Mouse (Mus musculus) kidney, embryonic 14.5 days (tissue): ENCODE results near the gene Slc7a10. TPM values are rescaled to one million over a fixed set of nuclear protein-coding genes. Genes with fewer than 3 reads are reported as not detected.
A peak's percentile ranks its signal among the peaks of the same experiment; 100 is the strongest.

ENCODE experiments used
- ATAC-seq: fragments of 200-750 bp; cut with Nextera tagmentation; 2 replicates; pipeline ENCODE4 v1.8.0; 2017; ENCODE audit warnings: moderate number of reproducible peaks, mild to moderate bottlenecking, moderate TSS enrichment, moderate library complexity; ENCODE audit not compliant: low FRiP score, low TSS enrichment
- H3K27ac ChIP-seq: fragments of 300-500 bp; sonication (generic); 2 replicates; pipeline ENCODE4 v1.5.1; 2014; ENCODE audit warnings: low read depth, mild to moderate bottlenecking, low read length, moderate library complexity, mixed read lengths
- H3K27me3 ChIP-seq: fragments of 300-500 bp; sonication (generic); 2 replicates; pipeline ENCODE4 v1.6.1; 2014; ENCODE audit warnings: mild to moderate bottlenecking, low read length; ENCODE audit not compliant: control insufficient read depth, insufficient read depth
- H3K36me3 ChIP-seq: fragments of 300-500 bp; sonication (generic); 2 replicates; pipeline ENCODE4 v1.6.1; 2014; ENCODE audit warnings: low read length, mixed read lengths; ENCODE audit not compliant: control insufficient read depth, insufficient read depth
- H3K4me1 ChIP-seq: fragments of 300-500 bp; sonication (generic); 2 replicates; pipeline ENCODE4 v1.6.1; 2014; ENCODE audit warnings: low read length, mixed read lengths; ENCODE audit not compliant: control insufficient read depth, insufficient read depth
- H3K4me2 ChIP-seq: fragments of 300-500 bp; sonication (generic); replicated peaks from 2 replicates; pipeline ENCODE4 v1.6.1; 2014; ENCODE audit warnings: low read depth, mild to moderate bottlenecking, low read length
- H3K4me3 ChIP-seq: fragments of 300-500 bp; sonication (generic); 2 replicates; pipeline ENCODE4 v1.5.1; 2014; ENCODE audit warnings: mild to moderate bottlenecking, low read length
- H3K9ac ChIP-seq: fragments of 300-500 bp; sonication (generic); 2 replicates; pipeline ENCODE4 v1.6.1; 2014; ENCODE audit warnings: low read depth, mild to moderate bottlenecking, low read length, moderate library complexity
- H3K9me3 ChIP-seq: fragments of 300-500 bp; sonication (generic); 2 replicates; pipeline ENCODE4 v1.6.1; 2016; ENCODE audit warnings: low read length; ENCODE audit not compliant: control insufficient read depth
- WGBS: fragments of 180-500 bp; shearing (Covaris S2); extraction: QIAGEN DNeasy Blood & Tissue Kit; methylation state at CpG from one replicate; pipeline ENCODE4 v1.1.7; 2014; 5-methylcytosine and 5-hydroxymethylcytosine counted together
- polyA plus RNA-seq: library from polyadenylated mRNA; unstranded; fragments of >200 nt; fragmentation: Nextera tagmentation; extraction: Ambion mirVana; gene quantifications from 2 replicates; pipeline ENCODE4 v1.2.1, GENCODE M21; 2014

Slc7a10 gene
- polyA plus RNA-seq, 1 experiment from 2014 or later, result 0.70 TPM

DNA sequence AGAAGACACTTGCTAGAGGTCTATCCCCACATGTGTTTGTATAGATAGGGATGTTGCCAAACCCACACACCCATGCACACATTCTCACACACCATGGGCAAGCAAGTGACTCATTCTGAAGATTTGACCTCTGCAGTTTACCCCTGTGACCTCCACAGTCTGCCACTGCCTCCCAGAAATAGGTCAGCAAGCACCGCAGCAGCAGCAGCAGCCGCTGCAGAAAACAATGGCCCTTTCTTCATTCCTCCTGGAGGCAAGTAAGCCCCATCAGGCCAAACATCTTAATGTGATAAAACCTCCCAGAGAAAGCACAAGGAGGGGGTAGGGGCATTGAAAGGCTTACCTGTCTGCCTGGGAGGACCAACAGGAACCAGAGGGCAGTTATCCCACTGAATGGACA lies 5.1 kb downstream of the Slc7a10 start:
- H3K36me3 ChIP-seq, result no peaks in the 10 kb centered on the region
- H3K27me3 ChIP-seq, result peaks cover 24% of the 10 kb centered on the region
- H3K27ac ChIP-seq, result no peak overlapping the region
- no peak overlapping the region for H3K4me3 ChIP-seq
- WGBS, result 33% methylated on average over 2 of the region's 2 CpGs
- H3K4me2 ChIP-seq, result no peak overlapping the region
- no peaks in the 10 kb centered on the region for H3K9me3 ChIP-seq
- ATAC-seq, result no peak
- no peak overlapping the region for H3K9ac ChIP-seq
- H3K4me1 ChIP-seq, result no peaks in the 10 kb centered on the region

DNA sequence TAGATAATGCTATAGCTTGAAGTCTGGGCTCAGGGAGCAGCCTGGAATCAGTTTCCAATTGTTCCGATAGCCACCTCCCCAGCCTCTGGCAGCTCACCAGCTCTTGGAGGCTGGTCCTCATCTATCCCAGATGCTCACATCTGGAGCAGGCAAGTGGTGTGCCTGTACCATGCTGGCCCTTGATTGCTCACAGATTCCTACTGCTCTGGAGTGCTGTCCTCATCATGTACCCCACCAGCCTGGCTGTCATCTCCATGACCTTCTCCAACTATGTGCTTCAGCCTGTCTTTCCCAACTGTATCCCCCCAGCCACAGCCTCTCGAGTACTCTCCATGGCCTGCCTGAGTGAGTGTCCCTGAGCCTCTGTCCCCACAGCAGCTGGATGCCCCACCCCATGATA lies 10.8 kb downstream of the Slc7a10 start:
- Histone ChIP-seq H3K4me1 (no peaks in the 10 kb centered on the region), H3K4me3 (no peak overlapping the region), H3K27ac (no peak overlapping the region), H3K9ac (no peak overlapping the region), H3K36me3 (peaks cover 12% of the 10 kb centered on the region; the same call in 1 of the 2 replicates), H3K27me3 (no peaks in the 10 kb centered on the region), H3K4me2 (no peak overlapping the region), H3K9me3 (no peaks in the 10 kb centered on the region)
- WGBS, result 76% methylated on average over 2 of the region's 2 CpGs
- ATAC-seq, result no peak

DNA sequence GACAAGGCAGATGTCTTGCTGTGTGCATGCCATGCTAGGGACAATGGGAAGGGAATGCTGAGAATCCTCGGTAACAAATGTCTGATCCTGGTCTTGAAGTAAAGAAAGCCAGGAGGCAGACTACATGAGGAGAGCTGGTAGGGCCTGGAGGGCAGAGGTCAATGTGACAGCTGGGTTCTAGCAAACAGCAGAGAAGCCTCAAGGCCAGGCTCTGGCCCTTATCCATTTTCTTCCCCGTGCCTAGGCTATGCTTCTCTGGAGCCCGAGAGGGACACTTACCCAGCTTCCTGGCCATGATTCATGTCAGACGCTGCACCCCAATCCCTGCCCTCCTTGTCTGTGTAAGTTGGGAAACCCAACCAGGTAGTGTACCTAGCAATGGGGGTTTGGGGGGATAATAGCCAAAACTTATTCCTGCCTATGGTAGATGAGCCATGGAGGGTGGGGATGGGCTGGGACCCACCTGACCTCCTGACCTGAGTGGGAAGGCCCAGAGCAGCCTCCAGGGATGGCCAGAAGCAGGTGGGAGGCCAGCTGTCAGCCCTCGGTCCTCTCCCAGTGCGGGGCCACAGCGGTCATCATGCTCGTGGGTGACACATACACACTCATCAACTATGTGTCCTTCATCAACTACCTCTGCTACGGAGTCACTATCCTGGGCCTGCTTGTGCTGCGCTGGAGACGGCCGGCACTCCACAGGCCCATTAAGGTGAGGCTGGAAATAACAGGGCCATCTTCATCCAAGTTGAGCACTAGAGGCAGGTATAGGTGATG lies 13.0 kb downstream of the Slc7a10 start:
- Histone ChIP-seq H3K4me3 (no peak overlapping the region), H3K27me3 (no peaks in the 10 kb centered on the region), H3K36me3 (peaks cover 31% of the 10 kb centered on the region), H3K4me1 (no peaks in the 10 kb centered on the region), H3K4me2 (no peak overlapping the region), H3K27ac (no peak overlapping the region), H3K9me3 (no peaks in the 10 kb centered on the region), H3K9ac (no peak overlapping the region)
- no peak for ATAC-seq
- 88% methylated on average over 12 of the region's 12 CpGs for WGBS

DNA sequence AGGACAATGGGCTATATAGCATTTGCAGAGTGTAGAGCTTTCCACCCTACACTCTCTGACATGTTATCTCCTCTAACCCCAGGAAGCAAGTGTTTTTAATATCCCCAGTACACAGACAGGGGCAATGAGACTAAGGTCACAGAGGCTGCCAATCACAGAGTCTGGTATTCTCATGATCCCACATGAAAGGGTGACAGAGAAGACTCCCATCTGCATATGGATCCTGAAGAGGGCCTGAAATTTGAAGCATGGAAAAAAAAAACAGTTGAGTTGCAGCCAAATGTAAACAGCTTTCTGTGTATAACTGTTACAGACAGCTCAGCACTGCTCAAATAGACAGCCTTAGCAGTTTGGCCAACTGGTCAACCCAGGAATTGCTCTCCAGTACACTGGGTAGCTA lies 13.6 kb downstream of the Slc7a10 start:
- no peaks in the 10 kb centered on the region for H3K9me3 ChIP-seq
- H3K4me3 ChIP-seq, result no peak overlapping the region
- no peak for ATAC-seq
- H3K27me3 ChIP-seq, result no peaks in the 10 kb centered on the region
- H3K36me3 ChIP-seq, result peaks cover 35% of the 10 kb centered on the region
- no peak overlapping the region for H3K4me2 ChIP-seq
- no peaks in the 10 kb centered on the region for H3K4me1 ChIP-seq
- no peak overlapping the region for H3K9ac ChIP-seq
- no peak overlapping the region for H3K27ac ChIP-seq

GRCm38 (mm10) chr7:35211791-35212190 lies 25.6 kb downstream of the Slc7a10 start:
- Histone ChIP-seq H3K27ac (no peak overlapping the region), H3K4me3 (no peak overlapping the region), H3K27me3 (no peaks in the 10 kb centered on the region; the same call in 1 of the 2 replicates), H3K9me3 (no peaks in the 10 kb centered on the region), H3K36me3 (peaks cover 9% of the 10 kb centered on the region), H3K4me2 (no peak overlapping the region), H3K4me1 (peaks cover 13% of the 10 kb centered on the region; the same call in 1 of the 2 replicates), H3K9ac (no peak overlapping the region)
- whole genome bisulfite sequencing, result 93% methylated on average over 4 of the region's 4 CpGs
- no peak for ATAC-seq

GRCm38 (mm10) chr7:35214442-35215222 lies 28.4 kb downstream of the Slc7a10 start:
- Histone ChIP-seq H3K27me3 (no peaks in the 10 kb centered on the region; the same call in 1 of the 2 replicates), H3K27ac (no peak overlapping the region; the same call in 1 of the 2 replicates), H3K9me3 (no peaks in the 10 kb centered on the region), H3K4me2 (peak overlapping the region; percentile 92), H3K9ac (peak overlapping the region; percentile 87), H3K36me3 (peaks cover 9% of the 10 kb centered on the region), H3K4me3 (peak overlapping the region; percentile 65), H3K4me1 (peaks cover 13% of the 10 kb centered on the region; the same call in 1 of the 2 replicates)
- WGBS, result under 1% methylated on average over 67 of the region's 79 CpGs
- ATAC-seq, result peak; percentile 68

DNA sequence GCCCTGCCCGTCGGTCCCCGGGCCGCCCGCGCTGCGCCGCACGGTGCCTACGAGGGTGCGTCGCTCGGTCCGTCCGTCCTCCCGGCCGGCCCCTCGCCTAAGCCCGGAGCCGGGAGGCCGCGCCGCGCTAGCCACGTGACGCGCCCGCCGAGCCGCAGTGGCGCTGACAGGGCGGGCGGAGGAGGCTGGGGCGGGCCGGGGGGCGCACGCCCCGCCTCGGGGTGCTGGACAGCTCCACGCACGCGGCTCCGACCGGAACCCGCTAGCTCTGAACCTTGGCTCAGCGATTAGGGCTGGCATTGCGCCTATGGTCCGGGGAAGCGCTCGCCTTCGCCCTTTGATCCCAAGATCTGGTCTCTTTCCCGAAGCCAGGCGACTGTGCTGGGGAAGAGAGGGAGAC lies 29.0 kb downstream of the Slc7a10 start, which contains the start of gene Lrp3:
Gene Lrp3, minus strand, starts transcription at position 274 of the 400 bp plus-strand sequence.
- ATAC-seq, result peak; percentile 93
- Histone ChIP-seq H3K9ac (peak within 1 kb of the TSS; percentile 87), H3K4me2 (peak within 1 kb of the TSS; percentile 92), H3K27ac (no peak within 1 kb of the TSS; the same call in 1 of the 2 replicates), H3K9me3 (no peaks in the 10 kb centered on the region), H3K4me1 (peaks cover 13% of the 10 kb centered on the region; the same call in 1 of the 2 replicates), H3K36me3 (peaks cover 9% of the 10 kb centered on the region), H3K4me3 (peak within 1 kb of the TSS; percentile 65), H3K27me3 (no peaks in the 10 kb centered on the region; the same call in 1 of the 2 replicates)
- WGBS, result under 1% methylated on average over 53 of the region's 53 CpGs

DNA sequence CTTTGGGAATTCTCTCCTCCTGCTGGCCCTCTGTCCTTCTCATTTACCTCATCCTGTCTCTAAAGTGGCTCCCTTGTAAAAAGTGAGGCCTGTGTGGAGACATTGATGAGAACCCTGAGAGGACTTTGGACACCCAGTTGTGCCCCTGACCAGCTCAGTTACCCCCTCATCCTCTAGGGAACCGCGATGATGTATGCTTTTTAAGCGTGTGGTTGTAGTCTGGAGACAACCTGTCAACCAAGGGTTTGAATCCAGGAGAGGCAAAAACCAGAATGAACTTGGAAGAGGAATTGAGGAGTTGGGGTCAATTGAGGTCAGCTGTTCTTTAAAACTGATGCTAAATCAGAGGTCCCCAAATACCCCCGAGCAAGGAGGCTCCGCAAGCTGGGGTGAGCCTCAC lies 29.5 kb downstream of the Slc7a10 start:
- Histone ChIP-seq H3K4me2 (peak overlapping the region; percentile 92), H3K27me3 (no peaks in the 10 kb centered on the region; the same call in 1 of the 2 replicates), H3K9me3 (no peaks in the 10 kb centered on the region), H3K4me3 (peak overlapping the region; percentile 65), H3K36me3 (peaks cover 8% of the 10 kb centered on the region), H3K9ac (no peak overlapping the region), H3K4me1 (peaks cover 13% of the 10 kb centered on the region; the same call in 1 of the 2 replicates), H3K27ac (no peak overlapping the region)
- 45% methylated on average over 5 of the region's 5 CpGs for WGBS
- ATAC-seq, result no peak
